Mouse (Mus musculus) testis, adult 2 months (tissue): ENCODE measurements around the gene Rnf114. TPM values are rescaled to one million over a fixed set of nuclear protein-coding genes. Genes with fewer than 3 reads are reported as not detected.

ENCODE experiments used
- H3K27ac ChIP-seq: fragments of 200-500 bp; 2 replicates; pipeline ENCODE4 v1.5.1; 2012; ENCODE audit warnings: low read depth, low read length; ENCODE audit not compliant: control insufficient read depth, insufficient read depth
- H3K27me3 ChIP-seq: fragments of 200-500 bp; 2 replicates; pipeline ENCODE4 v1.6.1; 2012; ENCODE audit warnings: mild to moderate bottlenecking, low read length, moderate library complexity; ENCODE audit not compliant: control insufficient read depth, insufficient read depth
- H3K36me3 ChIP-seq: fragments of 200-500 bp; 2 replicates; pipeline ENCODE4 v1.6.1; 2012; ENCODE audit warnings: mild to moderate bottlenecking, low read length; ENCODE audit not compliant: control insufficient read depth, insufficient read depth
- H3K4me1 ChIP-seq: fragments of 200-500 bp; 2 replicates; pipeline ENCODE4 v1.6.1; 2012; ENCODE audit warnings: low read length; ENCODE audit not compliant: control insufficient read depth, insufficient read depth
- H3K4me3 ChIP-seq: fragments of 200-500 bp; 2 replicates; pipeline ENCODE4 v1.5.1; 2012; ENCODE audit warnings: low read depth, mild to moderate bottlenecking, low read length, moderate library complexity, mixed read lengths; ENCODE audit not compliant: control insufficient read depth
- CTCF ChIP-seq: fragments of 200-500 bp; IDR thresholded peaks from 2 replicates; pipeline ENCODE4 v1.5.1; 2012; ENCODE audit warnings: low read depth, mild to moderate bottlenecking, inconsistent platforms, low read length, moderate library complexity; ENCODE audit not compliant: control insufficient read depth, insufficient read depth, insufficient replicate concordance
- POLR2A ChIP-seq: fragments of 200-500 bp; IDR thresholded peaks from 2 replicates; pipeline ENCODE4 v1.6.1; 2012; ENCODE audit warnings: low read depth, mild to moderate bottlenecking, inconsistent platforms, low read length, moderate library complexity; ENCODE audit not compliant: control insufficient read depth
- polyA plus RNA-seq: library from polyadenylated mRNA; depleted of rRNA; stranded (reverse); fragments of >200 nt; gene quantifications from 2 replicates; pipeline ENCODE4 v1.2.3, GENCODE M21; 2012

The Rnf114 gene
- polyA plus RNA-seq, 1 experiment = 69.1 TPM

- TF ChIP-seq CTCF (no peak), POLR2A (no peak)
- H3K4me3 ChIP-seq = no peak overlapping the region
- H3K4me1 ChIP-seq = no peaks in the 10 kb centered on the region
- no peak overlapping the region for H3K27ac ChIP-seq
- no peaks in the 10 kb centered on the region; the same call in 1 of the 2 replicates for H3K36me3 ChIP-seq
- no peaks in the 10 kb centered on the region for H3K27me3 ChIP-seq
Measured at GRCm38 (mm10) chr2:167465951-167466350, 26.5 kb upstream of the Rnf114 start.

GRCm38 (mm10) chr2:167467214-167467613 lies 25.2 kb upstream of the Rnf114 start:
- no peaks in the 10 kb centered on the region; the same call in 1 of the 2 replicates for H3K36me3 ChIP-seq
- no peaks in the 10 kb centered on the region for H3K4me1 ChIP-seq
- no peak overlapping the region for H3K27ac ChIP-seq
- H3K27me3 ChIP-seq = no peaks in the 10 kb centered on the region
- TF ChIP-seq CTCF = no peak
- no peak for TF ChIP-seq POLR2A
- H3K4me3 ChIP-seq = no peak overlapping the region

GRCm38 (mm10) chr2:167468444-167468843 lies 24.0 kb upstream of the Rnf114 start:
- H3K27ac ChIP-seq = no peak overlapping the region; the same call in 1 of the 2 replicates
- TF ChIP-seq CTCF = no peak; the same call in 1 of the 2 replicates
- TF ChIP-seq POLR2A = no peak
- no peak overlapping the region for H3K4me3 ChIP-seq
- H3K4me1 ChIP-seq = no peaks in the 10 kb centered on the region
- H3K27me3 ChIP-seq = no peaks in the 10 kb centered on the region
- H3K36me3 ChIP-seq = no peaks in the 10 kb centered on the region; the same call in 1 of the 2 replicates

DNA sequence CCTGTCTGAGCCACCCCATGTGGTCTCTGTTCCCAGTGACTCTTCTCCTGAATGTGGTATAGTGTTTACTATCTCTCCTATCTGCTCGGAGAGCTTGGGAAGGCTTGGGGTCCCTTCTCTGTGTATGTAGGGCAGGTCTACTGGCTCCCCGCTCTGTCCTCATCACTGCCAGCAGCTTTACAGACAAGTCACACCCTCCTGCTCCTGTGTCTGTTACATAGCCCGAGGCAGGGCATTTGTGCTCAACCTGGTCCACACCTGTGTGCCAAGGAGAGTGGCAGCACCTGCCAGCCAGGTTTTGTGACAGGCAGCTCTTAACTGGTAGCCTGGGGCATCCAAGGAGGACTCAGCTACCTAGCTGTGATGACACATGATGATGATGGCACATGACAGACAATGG lies 21.8 kb upstream of the Rnf114 start:
- H3K27ac ChIP-seq = no peak overlapping the region
- H3K4me3 ChIP-seq = no peak overlapping the region
- H3K27me3 ChIP-seq = no peaks in the 10 kb centered on the region
- no peaks in the 10 kb centered on the region for H3K4me1 ChIP-seq
- TF ChIP-seq POLR2A (no peak), CTCF (no peak)
- H3K36me3 ChIP-seq = no peaks in the 10 kb centered on the region; the same call in 1 of the 2 replicates

- Histone ChIP-seq H3K4me3 (no peak overlapping the region), H3K4me1 (no peaks in the 10 kb centered on the region), H3K27ac (no peak overlapping the region), H3K27me3 (no peaks in the 10 kb centered on the region), H3K36me3 (no peaks in the 10 kb centered on the region; the same call in 1 of the 2 replicates)
- TF ChIP-seq POLR2A = no peak
- TF ChIP-seq CTCF = no peak
Measured at GRCm38 (mm10) chr2:167471585-167471984, 20.9 kb upstream of the Rnf114 start.

GRCm38 (mm10) chr2:167474218-167474617 lies 18.2 kb upstream of the Rnf114 start:
- TF ChIP-seq CTCF (no peak), POLR2A (no peak)
- Histone ChIP-seq H3K4me3 (no peak overlapping the region), H3K4me1 (no peaks in the 10 kb centered on the region), H3K27me3 (no peaks in the 10 kb centered on the region), H3K27ac (no peak overlapping the region), H3K36me3 (no peaks in the 10 kb centered on the region)

- H3K4me1 ChIP-seq = no peaks in the 10 kb centered on the region
- H3K27me3 ChIP-seq = no peaks in the 10 kb centered on the region
- H3K4me3 ChIP-seq = no peak overlapping the region
- H3K27ac ChIP-seq = no peak overlapping the region
- no peak for TF ChIP-seq CTCF
- TF ChIP-seq POLR2A = no peak
- H3K36me3 ChIP-seq = no peaks in the 10 kb centered on the region
Measured at GRCm38 (mm10) chr2:167475596-167475995, 16.8 kb upstream of the Rnf114 start.

DNA sequence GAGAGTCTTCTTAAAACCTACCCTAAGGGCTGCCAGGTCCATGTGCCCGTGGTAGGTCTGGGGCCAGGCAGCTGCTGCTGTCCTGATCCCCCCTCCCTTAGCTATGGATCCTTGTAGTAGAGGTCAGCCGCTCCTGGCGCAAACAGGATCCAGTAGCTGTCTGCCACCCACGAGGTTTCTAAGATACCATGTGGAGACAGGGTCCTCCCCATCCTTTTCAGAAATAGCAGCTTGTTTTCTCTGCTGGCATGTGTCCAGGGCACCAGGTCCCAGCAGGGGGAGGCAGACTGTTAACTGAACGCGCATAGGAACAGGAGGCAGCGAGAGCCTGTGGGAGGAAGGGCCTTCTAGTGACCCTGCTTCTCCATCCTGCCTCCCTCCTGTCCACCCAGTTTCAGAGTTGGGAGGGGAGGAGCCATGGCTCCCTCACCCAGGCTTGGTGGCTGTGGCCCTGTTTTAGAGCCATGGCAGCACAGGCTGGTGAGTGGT lies 16.2 kb upstream of the Rnf114 start:
- Histone ChIP-seq H3K27ac (no peak overlapping the region), H3K4me3 (no peak overlapping the region), H3K4me1 (no peaks in the 10 kb centered on the region), H3K27me3 (no peaks in the 10 kb centered on the region), H3K36me3 (no peaks in the 10 kb centered on the region)
- no peak for TF ChIP-seq POLR2A
- no peak for TF ChIP-seq CTCF
